Mouse (Mus musculus) olfactory bulb, adult 2 months (tissue): Measurements from ENCODE around the gene Erc2. TPM values are rescaled to one million over a fixed set of nuclear protein-coding genes. Genes with fewer than 3 reads are reported as not detected.

Experiments used
- H3K27ac ChIP-seq: fragments of 200-500 bp; 2 replicates; pipeline ENCODE4 v1.5.1; 2012; ENCODE audit warnings: low read depth, low read length; ENCODE audit not compliant: insufficient read depth
- H3K4me1 ChIP-seq: fragments of 200-500 bp; 2 replicates; pipeline ENCODE4 v1.6.1; 2012; ENCODE audit warnings: low read length; ENCODE audit not compliant: control insufficient read depth, insufficient read depth
- H3K4me3 ChIP-seq: fragments of 200-500 bp; 2 replicates; pipeline ENCODE4 v1.5.1; 2012; ENCODE audit warnings: mild to moderate bottlenecking, low read depth, low read length, moderate library complexity; ENCODE audit not compliant: insufficient read depth
- CTCF ChIP-seq: fragments of 200-500 bp; IDR thresholded peaks from 2 replicates; pipeline ENCODE4 v1.5.1; 2012; ENCODE audit warnings: low read depth, mild to moderate bottlenecking, low read length, moderate library complexity; ENCODE audit not compliant: insufficient read depth
- POLR2A ChIP-seq: fragments of 200-500 bp; IDR thresholded peaks from 2 replicates; pipeline ENCODE4 v1.6.1; 2012; ENCODE audit warnings: mild to moderate bottlenecking, low read depth, low read length, moderate library complexity; ENCODE audit not compliant: insufficient read depth
- WGBS: fragments of 180-500 bp; shearing (Covaris S2); methylation state at CpG from one replicate; pipeline ENCODE4 v1.1.7; 2018; 5-methylcytosine and 5-hydroxymethylcytosine counted together
- polyA plus RNA-seq: library from polyadenylated mRNA; stranded (reverse); fragments of >200 nt; gene quantifications from 2 replicates; pipeline ENCODE4 v1.2.4, GENCODE M21; 2012; ENCODE audit warnings: low replicate concordance; ENCODE audit not compliant: missing spikeins, insufficient read depth, insufficient read length

Gene Erc2
- polyA plus RNA-seq, 1 experiment: not detected

GRCm38 (mm10) chr14:27808523-27809114, 186.4 kb downstream of the Erc2 start:
- TF ChIP-seq CTCF (no peak), POLR2A (no peak)
- no peak overlapping the region for H3K27ac ChIP-seq
- WGBS: 59% methylated on average over 10 of the region's 10 CpGs
- H3K4me1 ChIP-seq: peaks cover 10% of the 10 kb centered on the region
- no peak overlapping the region for H3K4me3 ChIP-seq

GRCm38 (mm10) chr14:27810790-27811189, 188.6 kb downstream of the Erc2 start:
- peaks cover 12% of the 10 kb centered on the region for H3K4me1 ChIP-seq
- 11% methylated on average over 7 of the region's 7 CpGs for WGBS
- TF ChIP-seq CTCF (no peak), POLR2A (no peak)
- no peak overlapping the region for H3K27ac ChIP-seq
- H3K4me3 ChIP-seq: no peak overlapping the region

- TF ChIP-seq CTCF (no peak), POLR2A (no peak)
- WGBS: 96% methylated on average over 3 of the region's 3 CpGs
- Histone ChIP-seq H3K4me3 (no peak overlapping the region), H3K4me1 (peaks cover 12% of the 10 kb centered on the region), H3K27ac (no peak overlapping the region)
Observed at GRCm38 (mm10) chr14:27811649-27812048, 189.4 kb downstream of the Erc2 start.

GRCm38 (mm10) chr14:27815739-27816138, 193.5 kb downstream of the Erc2 start:
- TF ChIP-seq POLR2A: no peak
- peaks cover 9% of the 10 kb centered on the region; the same call in 1 of the 2 replicates for H3K4me1 ChIP-seq
- H3K27ac ChIP-seq: no peak overlapping the region
- H3K4me3 ChIP-seq: no peak overlapping the region
- 72% methylated on average over 6 of the region's 6 CpGs for WGBS

GRCm38 (mm10) chr14:27818986-27819385, 196.8 kb downstream of the Erc2 start:
- Histone ChIP-seq H3K4me1 (peaks cover 5% of the 10 kb centered on the region; the same call in 1 of the 2 replicates), H3K27ac (no peak overlapping the region), H3K4me3 (no peak overlapping the region)
- no peak for TF ChIP-seq POLR2A
- no peak for TF ChIP-seq CTCF
- WGBS: 94% methylated on average over 5 of the region's 5 CpGs

- H3K4me1 ChIP-seq: peaks cover 3% of the 10 kb centered on the region; the same call in 1 of the 2 replicates
- no peak overlapping the region for H3K27ac ChIP-seq
- TF ChIP-seq CTCF: no peak
- no peak for TF ChIP-seq POLR2A
- H3K4me3 ChIP-seq: no peak overlapping the region
Observed at GRCm38 (mm10) chr14:27821801-27822200, 199.6 kb downstream of the Erc2 start.

GRCm38 (mm10) chr14:27822566-27822965, 200.3 kb downstream of the Erc2 start:
- H3K4me1 ChIP-seq: peaks cover 3% of the 10 kb centered on the region; the same call in 1 of the 2 replicates
- no peak overlapping the region for H3K4me3 ChIP-seq
- whole genome bisulfite sequencing: 95% methylated on average over 6 of the region's 6 CpGs
- H3K27ac ChIP-seq: no peak overlapping the region
- TF ChIP-seq CTCF (no peak), POLR2A (no peak)

- TF ChIP-seq CTCF: no peak
- no peak for TF ChIP-seq POLR2A
- H3K4me1 ChIP-seq: peaks cover 3% of the 10 kb centered on the region; the same call in 1 of the 2 replicates
- WGBS: 18% methylated on average over 3 of the region's 3 CpGs
- H3K27ac ChIP-seq: no peak overlapping the region
- H3K4me3 ChIP-seq: no peak overlapping the region
Observed at GRCm38 (mm10) chr14:27823048-27823447, 200.8 kb downstream of the Erc2 start.

- Histone ChIP-seq H3K27ac (no peak overlapping the region), H3K4me3 (no peak overlapping the region), H3K4me1 (peaks cover 3% of the 10 kb centered on the region; the same call in 1 of the 2 replicates)
- TF ChIP-seq POLR2A: no peak
- TF ChIP-seq CTCF: no peak
- WGBS: 87% methylated on average over 6 of the region's 6 CpGs
Observed at GRCm38 (mm10) chr14:27823897-27824296, 201.7 kb downstream of the Erc2 start.

GRCm38 (mm10) chr14:27826829-27827228, 204.6 kb downstream of the Erc2 start:
- WGBS: 98% methylated on average over 1 of the region's 1 CpGs
- Histone ChIP-seq H3K4me3 (no peak overlapping the region), H3K4me1 (peaks cover 3% of the 10 kb centered on the region; the same call in 1 of the 2 replicates), H3K27ac (no peak overlapping the region)
- no peak for TF ChIP-seq POLR2A
- TF ChIP-seq CTCF: no peak
